Mouse (Mus musculus) MEL-GATA-1-ER (cell line): ENCODE data around the gene Mybph.
A peak's percentile ranks its signal among the peaks of the same experiment; 100 is the strongest.
"Not testable (repeated sequence)": the region's sequence is repeated elsewhere in the genome, so short reads cannot be mapped to it uniquely, and the experiment has no call there.

ENCODE experiments used
- DNase-seq: peaks from one replicate; pipeline ENCODE4 v3.0.0-alpha.2; 2012; ENCODE audit warnings: low read depth; ENCODE audit errors: extremely low read depth

Mybph gene

DNA sequence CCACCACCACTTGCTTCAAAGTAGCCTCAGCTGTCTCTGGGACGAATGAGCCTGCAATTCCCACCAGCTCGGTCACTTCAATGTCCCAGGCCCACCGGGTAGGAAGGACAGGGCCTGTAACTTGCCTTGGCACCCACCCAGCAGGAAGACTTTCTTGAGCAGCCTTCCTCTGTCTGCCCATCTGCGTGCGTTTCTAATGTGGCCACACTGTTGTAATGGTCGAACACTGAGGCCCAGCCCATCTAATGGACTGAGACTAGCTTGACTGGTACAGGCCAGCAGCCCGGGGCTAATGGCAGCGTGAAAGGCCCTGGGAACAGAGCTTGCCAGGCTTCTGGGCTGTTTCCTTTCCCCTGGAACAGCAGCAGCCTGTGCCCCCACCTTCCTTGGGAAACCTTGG, 39.1 kb downstream of the Mybph start:
- no peak for DNase-seq

DNA sequence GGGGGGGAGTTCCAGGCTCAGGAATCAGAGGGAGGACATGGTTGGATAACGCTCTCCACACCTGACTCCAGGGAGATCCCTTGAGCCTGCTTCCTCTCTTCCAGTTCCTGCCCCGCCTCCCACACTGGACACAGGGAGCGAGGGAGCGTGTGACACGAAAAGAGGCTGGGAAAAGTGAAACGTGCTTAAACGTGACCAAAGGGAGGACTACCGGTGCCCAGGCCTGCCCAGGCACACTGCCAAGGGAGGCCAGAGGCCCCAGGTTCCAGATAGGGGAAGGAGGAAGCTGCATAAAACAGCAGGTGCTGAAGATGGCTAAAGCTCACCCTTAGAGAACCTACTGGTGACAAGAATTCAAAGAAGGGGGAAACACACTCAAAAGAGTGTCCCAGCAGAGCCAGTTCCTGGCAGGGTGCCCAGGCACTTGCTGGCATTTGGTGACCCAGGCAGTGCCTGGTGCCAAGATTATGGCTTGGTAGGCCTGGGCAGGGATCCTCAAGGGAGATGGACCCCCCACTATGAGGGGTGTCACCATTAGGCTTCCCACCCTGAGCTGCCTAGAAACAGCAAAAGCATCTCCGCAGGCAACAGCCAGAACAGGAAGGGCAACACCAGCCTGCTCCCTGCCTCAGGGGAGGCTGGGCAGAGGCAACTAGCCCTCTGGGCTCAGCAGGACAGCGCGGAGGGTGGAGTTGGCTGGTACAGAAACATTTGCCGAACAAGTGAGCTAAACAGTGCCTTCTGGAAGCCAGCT, 39.7 kb downstream of the Mybph start:
- DNase-seq, result peak; percentile 75

GRCm38 (mm10) chr1:134233681-134234454, 40.6 kb downstream of the Mybph start:
- no peak for DNase-seq

DNA sequence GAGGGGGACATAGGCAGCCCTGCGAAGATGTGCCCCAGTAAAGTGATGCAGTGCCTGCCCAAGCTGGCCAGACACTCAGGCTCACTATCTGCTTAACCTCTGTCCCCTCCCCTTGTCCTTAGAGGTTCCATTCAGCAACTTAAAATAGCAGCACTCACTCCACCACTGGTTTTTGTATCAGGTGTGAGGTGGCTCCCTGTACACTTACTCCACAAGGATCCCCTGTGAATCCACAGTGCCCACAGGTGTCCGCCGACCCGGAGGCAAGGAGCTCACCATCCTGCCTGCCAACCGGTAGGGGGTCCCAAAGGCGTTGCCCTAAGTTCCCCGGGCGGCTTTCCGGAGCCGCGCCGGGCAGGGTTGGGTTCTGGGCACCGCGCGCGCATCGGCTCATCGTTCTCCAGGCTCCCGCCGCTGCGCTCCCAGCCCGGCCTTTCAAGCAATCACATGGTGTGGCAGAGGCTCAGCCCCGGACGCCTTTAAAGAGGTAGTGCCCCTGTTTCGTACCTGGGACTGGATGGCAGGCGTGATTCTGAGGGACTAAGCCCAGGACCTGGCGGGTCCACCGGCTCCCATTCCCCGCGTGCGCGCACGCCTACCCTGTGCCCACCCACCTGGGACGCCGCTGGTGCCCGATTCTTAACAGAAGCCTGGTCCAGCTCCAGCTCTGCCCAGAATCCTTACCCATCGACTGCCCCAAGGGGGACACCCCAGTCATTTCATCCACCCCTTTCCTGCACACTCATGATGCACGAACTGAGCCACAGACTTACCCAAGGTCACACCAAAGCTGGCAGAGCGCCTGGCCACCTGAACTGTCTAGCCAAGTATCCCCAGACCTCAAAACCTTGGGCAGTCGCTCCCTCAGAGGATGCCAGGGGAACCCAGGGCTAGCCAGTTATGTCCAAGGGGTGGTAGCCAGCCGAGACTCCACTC, 41.5 kb downstream of the Mybph start:
- DNase-seq, result no peak

DNA sequence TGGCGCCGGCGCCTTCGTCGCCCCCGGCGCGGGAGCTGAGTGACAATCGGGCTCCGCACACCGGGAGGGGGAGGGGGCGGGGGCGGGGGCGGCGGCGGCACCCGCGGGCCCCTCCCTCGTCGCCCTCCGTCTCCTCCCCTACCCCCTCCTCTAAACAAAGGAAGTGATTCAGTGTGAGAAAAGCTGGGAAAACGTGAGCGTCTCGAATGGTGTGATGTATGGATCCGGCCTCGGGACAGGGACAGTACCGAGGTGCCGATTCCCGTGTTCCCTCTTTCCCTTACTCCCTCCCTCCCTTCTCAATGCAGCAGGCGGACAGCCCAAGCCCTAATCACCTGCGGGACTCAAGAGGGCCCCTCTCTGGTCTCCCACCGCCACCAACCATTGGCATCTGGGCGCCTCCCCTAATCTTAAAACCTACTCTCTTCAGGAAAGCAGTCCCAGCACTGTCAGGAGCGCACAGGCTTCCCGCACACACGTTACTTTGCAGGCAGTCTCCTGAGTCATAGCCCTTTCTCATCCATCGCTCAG, 42.2 kb downstream of the Mybph start, which contains the start of gene Adora1:
Adora1 (minus strand) TSS at position 41 of the 531 bp plus-strand sequence.
- no peak for DNase-seq

- no peak for DNase-seq
Measured at GRCm38 (mm10) chr1:134236142-134236541, 42.9 kb downstream of the Mybph start.

- DNase-seq, result no peak
Measured at GRCm38 (mm10) chr1:134237438-134237837, 44.2 kb downstream of the Mybph start.

DNA sequence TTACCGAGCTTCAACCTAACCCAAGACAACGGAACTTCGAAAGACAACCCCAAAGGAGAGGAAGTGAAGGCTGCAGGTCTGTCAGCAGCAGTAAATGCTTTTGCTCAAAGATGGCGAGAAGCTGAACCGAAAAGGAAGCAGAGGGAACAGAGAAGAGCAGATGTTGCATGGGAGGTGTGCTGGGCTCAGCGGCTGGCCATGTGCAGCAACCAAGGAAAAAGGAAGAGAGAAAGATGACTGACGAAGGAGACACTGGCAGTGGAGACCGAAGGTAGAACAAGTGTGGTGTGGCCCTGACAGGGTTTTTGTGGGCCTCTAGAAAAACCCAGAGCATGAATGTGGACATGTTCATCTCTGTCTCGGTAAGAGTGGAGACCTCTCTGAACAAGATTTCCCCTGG, 47.5 kb downstream of the Mybph start:
- DNase-seq, result no peak

GRCm38 (mm10) chr1:134241298-134241697, 48.0 kb downstream of the Mybph start:
- DNase-seq, result no peak

- no peak for DNase-seq
Measured at GRCm38 (mm10) chr1:134242286-134242685, 49.0 kb downstream of the Mybph start.

GRCm38 (mm10) chr1:134243505-134243904, 50.3 kb downstream of the Mybph start:
- no peak for DNase-seq

DNA sequence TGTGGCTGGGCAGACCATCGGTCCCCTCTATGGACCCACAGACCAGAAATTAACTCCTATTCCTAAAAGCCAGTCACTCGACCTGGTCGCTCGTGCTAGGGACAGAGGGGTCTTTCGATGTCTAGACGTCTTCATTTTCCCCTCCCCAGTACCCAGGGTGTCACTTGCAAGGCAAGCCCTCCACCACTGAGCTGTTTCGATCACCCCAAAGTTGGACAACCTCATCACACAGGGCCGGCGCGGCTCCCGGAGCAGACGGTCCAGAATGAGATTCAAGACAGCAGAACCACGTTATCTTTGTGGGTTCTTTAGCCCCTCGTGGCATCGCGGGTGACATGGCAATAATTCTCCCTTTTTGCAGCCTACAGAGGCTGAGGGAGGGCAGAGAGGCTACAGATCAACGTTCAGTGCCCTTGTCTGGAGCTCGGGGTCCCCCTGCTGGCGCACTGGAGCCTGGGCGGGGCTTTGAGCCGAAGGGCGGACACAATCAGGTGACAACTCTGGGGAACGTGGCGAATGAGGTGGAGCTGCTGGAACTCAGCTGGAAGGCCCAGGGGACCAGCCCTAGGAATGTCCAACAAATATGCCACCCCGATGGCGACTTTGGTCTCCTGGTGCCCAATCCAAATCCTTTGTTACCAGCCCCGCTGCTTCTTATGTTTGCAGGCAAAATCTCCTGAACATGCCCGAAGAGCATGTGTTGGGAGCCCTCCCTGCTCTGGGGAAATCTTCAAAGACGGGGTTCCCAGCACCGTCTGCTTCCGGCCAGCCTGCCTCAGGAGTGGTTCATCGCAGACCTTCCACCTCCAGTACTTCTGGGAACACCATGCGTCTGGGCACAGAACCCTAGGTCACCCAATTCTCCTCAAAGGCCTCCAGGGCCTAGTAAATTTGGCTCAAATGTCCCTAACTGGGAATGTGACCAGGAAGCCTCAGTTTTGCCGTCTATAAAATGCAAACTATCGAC, 51.0 kb downstream of the Mybph start:
- DNase-seq, result peak; percentile 50

DNA sequence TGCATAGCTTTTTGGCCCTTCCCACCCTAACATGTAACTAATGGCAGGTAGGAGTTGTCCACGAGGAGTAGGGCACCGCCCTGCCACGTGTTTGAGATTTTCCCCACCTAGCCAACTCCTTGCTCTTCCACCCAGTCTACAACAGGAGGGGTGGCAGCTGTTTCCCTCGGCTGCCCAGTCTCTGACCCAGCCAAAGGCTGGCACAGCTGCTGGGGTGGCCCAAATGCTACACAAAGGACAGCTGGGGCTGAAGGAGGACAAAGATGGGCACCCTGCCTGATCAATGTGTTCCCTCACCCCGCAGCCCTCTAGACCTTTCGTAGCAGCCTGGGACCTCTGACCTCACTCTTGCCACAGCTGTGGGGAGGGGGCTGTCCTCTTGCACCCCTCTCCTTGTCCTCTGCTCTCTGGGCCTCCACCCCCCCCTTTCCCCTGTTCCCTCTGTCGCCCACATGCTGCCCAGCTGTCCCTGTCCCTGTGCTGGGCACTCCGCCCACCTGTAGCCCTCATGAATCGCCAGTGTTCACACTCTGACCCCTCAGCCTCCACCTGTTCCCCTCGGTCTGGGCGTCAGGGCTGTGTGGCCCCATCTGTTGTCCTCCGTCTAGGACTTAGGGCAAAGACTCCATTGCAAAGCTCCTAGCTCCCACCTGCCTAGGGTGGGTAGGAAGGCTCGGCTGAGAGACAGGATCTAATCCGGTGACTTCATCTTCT, 51.9 kb downstream of the Mybph start:
- no peak for DNase-seq

DNA sequence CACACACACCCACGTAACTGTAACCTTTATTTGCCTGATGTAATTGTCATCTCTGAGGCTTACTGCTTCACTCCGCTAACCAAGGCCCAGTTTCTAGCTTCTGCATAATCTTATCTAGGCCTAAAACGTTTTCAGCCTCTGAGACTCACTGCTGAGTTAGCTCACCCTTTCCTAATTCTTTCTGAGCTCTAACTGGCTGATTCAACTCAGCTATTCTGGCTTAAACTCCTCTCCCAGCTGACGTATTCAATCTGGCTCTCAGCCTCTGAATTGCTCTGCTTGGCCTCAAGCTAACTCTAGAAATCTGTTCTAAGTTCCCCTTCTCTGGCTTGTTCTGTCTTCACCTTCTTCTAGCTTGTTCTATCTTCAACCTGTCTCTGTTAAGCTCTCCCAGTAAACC, 53.3 kb downstream of the Mybph start:
- DNase-seq, result no peak

- DNase-seq, result not testable (repeated sequence)
Measured at GRCm38 (mm10) chr1:134249681-134250080, 56.4 kb downstream of the Mybph start.
